Mouse (Mus musculus): ENCODE measurements around the gene Col8a1. TPM values are rescaled to one million over a fixed set of nuclear protein-coding genes. Genes with fewer than 3 reads are reported as not detected.

Col8a1 gene
- polyA plus RNA-seq, 2 experiments: 0.01 to 0.07 TPM

- WGBS (ENCODE audit: insufficient replicate concordance): 61% methylated on average over 1 of the region's 1 CpGs
- TF ChIP-seq EP300 (IDR thresholded peaks at IDR 0.05; ENCODE audit: low read depth): no peak
- TF ChIP-seq CTCF (IDR thresholded peaks at IDR 0.05; ENCODE audit: low read depth): no peak
- Histone ChIP-seq H3K4me1 (replicated peaks; ENCODE audit: control insufficient read depth in 2 of 2, insufficient read depth in 2 of 2, low read length in 1 of 2) (no peaks in the 10 kb centered on the region), H3K27me3 (ENCODE audit: control insufficient read depth, insufficient read depth, low read length) (no peaks in the 10 kb centered on the region), H3K27ac (no peak overlapping the region), H3K4me3 (ENCODE audit: insufficient read depth in 1 of 2, low read depth in 2 of 2, low read length in 2 of 2) (no peak overlapping the region), H3K4me2 (ENCODE audit: low read depth) (no peak overlapping the region), H3K36me3 (replicated peaks; ENCODE audit: control insufficient read depth, insufficient read depth, low read depth) (no peaks in the 10 kb centered on the region), H3K9me3 (ENCODE audit: control insufficient read depth, low read length) (no peaks in the 10 kb centered on the region), H3K9ac (replicated peaks) (no peak overlapping the region)
- ATAC-seq (ENCODE audit: insufficient read depth): no peak
- DNase-seq (ENCODE audit: low read depth in 3 of 3, low spot score in 3 of 3): no peak
Observed at GRCm38 (mm10) chr16:57575764-57576388, 178.7 kb downstream of the Col8a1 start.

Other genes starting within 250 kb of the Col8a1 start
- gene Cmss1, start 147.9 kb downstream of the Col8a1 start, polyA plus RNA-seq (2012; rRNA removed): 5.8 and 6.0 TPM in 2 replicates
- gene Cmss1, start 147.9 kb downstream of the Col8a1 start, polyA plus RNA-seq (2014; fragmentation: Nextera tagmentation; extraction: Ambion mirVana): 23.0 and 26.8 TPM in 2 replicates